12 mouse cellular contexts compared by ENCODE assay signal in genomic region chr5:93131401-93131800, GRCm38 (mm10). TPM values are rescaled to one million over a fixed set of nuclear protein-coding genes. Genes with fewer than 3 reads are reported as not detected.
A peak's percentile ranks its signal among the peaks of the same experiment; 100 is the strongest.
DNase-seq lines count a peak whose midpoint lies in the region; ATAC-seq lines count a peak whose summit lies in the region.
"Had no signal": no experiment of that assay in that cellular context is flagged by ENCODE, and none has a peak within 500 bp of the region (broad histone marks: within the 10 kb centered on the region; RNA-seq: fewer than 3 reads in every experiment).

No protein-coding gene starts in this region.

- no peak overlapping the region for H3K4me2 ChIP-seq in heart, embryonic 15.5 days
- no peak overlapping the region for H3K4me2 ChIP-seq in lung, embryonic 16.5 days (ENCODE audit: low read depth, low read length)
- H3K4me2 ChIP-seq in intestine, embryonic 15.5 days (replicated peaks), result no peak overlapping the region; the same call in 1 of the 2 replicates
- H3K4me2 ChIP-seq: forebrain, embryonic 13.5 days; midbrain, embryonic 15.5 days had no signal

- peaks cover 90% of the 10 kb centered on the region for H3K4me1 ChIP-seq in heart, embryonic 15.5 days (replicated peaks)
- H3K4me1 ChIP-seq in lung, embryonic 16.5 days (replicated peaks; ENCODE audit: control insufficient read depth, insufficient read depth, low read length), result peaks cover 72% of the 10 kb centered on the region
- H3K4me1 ChIP-seq in intestine, embryonic 15.5 days (replicated peaks), result peaks cover 62% of the 10 kb centered on the region

- no peak overlapping the region for H3K4me3 ChIP-seq in heart, embryonic 15.5 days
- H3K4me3 ChIP-seq in lung, embryonic 16.5 days (ENCODE audit: low read length), result no peak overlapping the region
- H3K4me3 ChIP-seq in intestine, embryonic 15.5 days (replicated peaks), result no peak overlapping the region
- H3K4me3 ChIP-seq: forebrain, embryonic 13.5 days; midbrain, embryonic 15.5 days had no signal

- no peak for DNase-seq in heart, postnatal 25 days (ENCODE audit: low spot score)
- no peak for DNase-seq in lung, postnatal 14 days
- no peak for DNase-seq in adrenal gland, adult (ENCODE audit: inconsistent age in 2 of 2, low spot score in 1 of 2)
- no peak for DNase-seq in cerebellum, postnatal 10 days
- DNase-seq: cerebellum, adult 11 months had no signal

- no peak overlapping the region for H3K9ac ChIP-seq in heart, embryonic 15.5 days
- H3K9ac ChIP-seq in lung, embryonic 16.5 days (ENCODE audit: low read length), result no peak overlapping the region
- H3K9ac ChIP-seq in intestine, embryonic 15.5 days, result no peak overlapping the region
- H3K9ac ChIP-seq: forebrain, embryonic 13.5 days; midbrain, embryonic 15.5 days had no signal

- H3K9me3 ChIP-seq in heart, embryonic 15.5 days (replicated peaks), result no peaks in the 10 kb centered on the region
- no peaks in the 10 kb centered on the region for H3K9me3 ChIP-seq in lung, embryonic 16.5 days (ENCODE audit: control insufficient read depth, low read length)
- H3K9me3 ChIP-seq in intestine, embryonic 15.5 days, result no peaks in the 10 kb centered on the region
- H3K9me3 ChIP-seq: forebrain, embryonic 13.5 days; midbrain, embryonic 15.5 days had no signal

- ATAC-seq in heart, embryonic 15.5 days (replicated peaks; ENCODE audit: insufficient number of reproducible peaks, insufficient read depth, low FRiP score, low read depth), result no peak
- ATAC-seq in lung, embryonic 16.5 days (ENCODE audit: low read depth), result 0 out of 2 replicates have a peak, but pooled peaks have one; percentile 15
- ATAC-seq in intestine, embryonic 15.5 days, result no peak
- ATAC-seq: forebrain, embryonic 13.5 days; midbrain, embryonic 15.5 days had no signal

- H3K27me3 ChIP-seq in heart, embryonic 15.5 days, result no peaks in the 10 kb centered on the region
- H3K27me3 ChIP-seq in lung, embryonic 16.5 days (ENCODE audit: control insufficient read depth, insufficient read depth, low read depth, low read length), result no peaks in the 10 kb centered on the region
- H3K27me3 ChIP-seq in intestine, embryonic 15.5 days (replicated peaks), result no peaks in the 10 kb centered on the region
- H3K27me3 ChIP-seq: CH12.LX; forebrain, embryonic 13.5 days; midbrain, embryonic 15.5 days had no signal

- no peaks in the 10 kb centered on the region for H3K36me3 ChIP-seq in heart, embryonic 15.5 days
- no peaks in the 10 kb centered on the region for H3K36me3 ChIP-seq in lung, embryonic 16.5 days (ENCODE audit: control insufficient read depth, insufficient read depth, low read length)
- H3K36me3 ChIP-seq in intestine, embryonic 15.5 days, result no peaks in the 10 kb centered on the region
- H3K36me3 ChIP-seq: midbrain, embryonic 15.5 days had no signal

- intact Hi-C loops in heart, postnatal 25 days (cut with DNase I), result no loop called here

- peak overlapping the region; percentile 74 for H3K27ac ChIP-seq in heart, embryonic 15.5 days
- peak overlapping the region; percentile 90 for H3K27ac ChIP-seq in lung, embryonic 16.5 days (ENCODE audit: low read length)
- H3K27ac ChIP-seq in intestine, embryonic 15.5 days, result peak overlapping the region; percentile 88
- H3K27ac ChIP-seq: forebrain, embryonic 13.5 days; macrophage; midbrain, embryonic 15.5 days had no signal

- 55% methylated on average over 4 of the region's 4 CpGs for WGBS in heart, embryonic 15.5 days
- 53% methylated on average over 4 of the region's 4 CpGs for WGBS in lung, embryonic 16.5 days
- WGBS in intestine, embryonic 15.5 days, result 49% methylated on average over 4 of the region's 4 CpGs

RNA-seq across cellular contexts. Expression of gene Sept11, which starts 38.2 kb away (rescaled TPM):
- polyA plus RNA-seq in heart, embryonic 15.5 days (2015; fragmentation: Nextera tagmentation; extraction: Ambion mirVana), result 79.0 and 94.5 TPM in 2 replicates
- total RNA-seq in heart, postnatal 25 days (2021), result 10 to 100 TPM; 35.0 to 35.2 TPM
- 142 and 157 TPM in 2 replicates for polyA plus RNA-seq in lung, embryonic 16.5 days (2015; fragmentation: Nextera tagmentation; extraction: Ambion mirVana)
- 138 and 157 TPM in 2 replicates for polyA plus RNA-seq in intestine, embryonic 15.5 days (2015; fragmentation: Nextera tagmentation; extraction: Ambion mirVana)
